Mouse (Mus musculus): ENCODE measurements around the gene Atxn1. TPM values are rescaled to one million over a fixed set of nuclear protein-coding genes. Genes with fewer than 3 reads are reported as not detected.

The Atxn1 gene
- polyA plus RNA-seq, 1 experiment from 2014 or later, result 1.6 TPM

DNA sequence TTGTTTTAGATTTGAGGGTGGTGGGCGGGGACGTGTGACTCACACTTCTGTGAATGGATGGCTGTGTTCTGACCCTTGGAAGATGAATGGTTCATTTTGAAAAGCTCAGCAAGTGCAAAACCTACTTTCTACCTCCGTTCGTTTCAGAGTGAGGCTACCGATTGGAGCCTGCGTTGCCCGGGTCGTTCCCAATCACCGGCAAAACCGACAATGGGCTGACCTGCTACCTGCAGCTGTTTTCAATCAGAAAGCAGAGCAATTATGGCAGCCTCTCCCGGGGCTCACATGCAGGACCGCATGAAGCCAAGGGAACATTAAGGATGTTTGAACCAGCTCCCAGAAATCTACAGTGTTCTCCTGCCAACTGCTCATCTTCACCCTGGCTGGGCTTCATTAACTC lies 382.5 kb downstream of the Atxn1 start:
- H3K36me3 ChIP-seq (replicated peaks), result no peaks in the 10 kb centered on the region
- no peak overlapping the region for H3K27ac ChIP-seq
- H3K4me3 ChIP-seq, result no peak overlapping the region
- no peak for DNase-seq (ENCODE audit: extremely low spot score, low spot score)
- no peaks in the 10 kb centered on the region for H3K9me3 ChIP-seq
- no peaks in the 10 kb centered on the region for H3K27me3 ChIP-seq (ENCODE audit: poor library complexity, severe bottlenecking)
- 77% methylated on average over 12 of the region's 12 CpGs for WGBS
- H3K4me1 ChIP-seq, result 0 out of 2 replicates have a peak, but pooled peaks cover 3% of the 10 kb centered on the region

DNA sequence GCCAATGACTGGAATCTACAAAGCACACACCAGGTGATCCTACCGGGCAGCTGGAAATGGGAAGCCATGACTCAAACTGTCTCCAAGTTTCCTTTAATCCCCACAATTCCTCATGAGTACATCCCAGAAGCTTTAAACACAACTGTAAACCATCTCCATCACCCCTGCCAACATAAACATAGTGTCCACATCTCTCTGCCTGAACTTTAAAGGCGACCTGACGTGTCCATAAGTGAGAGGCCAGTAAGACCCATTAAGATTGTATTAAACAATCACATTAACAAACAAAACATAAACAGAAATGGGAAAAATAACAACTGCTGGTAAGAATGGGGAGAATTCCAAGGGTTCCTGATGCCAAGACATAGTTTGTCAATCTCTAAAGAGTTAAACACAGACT lies 385.1 kb downstream of the Atxn1 start:
- Histone ChIP-seq H3K36me3 (replicated peaks) (no peaks in the 10 kb centered on the region), H3K4me1 (peaks cover 8% of the 10 kb centered on the region), H3K4me3 (no peak overlapping the region), H3K9me3 (no peaks in the 10 kb centered on the region), H3K27ac (no peak overlapping the region), H3K27me3 (ENCODE audit: poor library complexity, severe bottlenecking) (no peaks in the 10 kb centered on the region)
- WGBS, result 92% methylated on average over 3 of the region's 3 CpGs
- DNase-seq (ENCODE audit: extremely low spot score, low spot score), result no peak

DNA sequence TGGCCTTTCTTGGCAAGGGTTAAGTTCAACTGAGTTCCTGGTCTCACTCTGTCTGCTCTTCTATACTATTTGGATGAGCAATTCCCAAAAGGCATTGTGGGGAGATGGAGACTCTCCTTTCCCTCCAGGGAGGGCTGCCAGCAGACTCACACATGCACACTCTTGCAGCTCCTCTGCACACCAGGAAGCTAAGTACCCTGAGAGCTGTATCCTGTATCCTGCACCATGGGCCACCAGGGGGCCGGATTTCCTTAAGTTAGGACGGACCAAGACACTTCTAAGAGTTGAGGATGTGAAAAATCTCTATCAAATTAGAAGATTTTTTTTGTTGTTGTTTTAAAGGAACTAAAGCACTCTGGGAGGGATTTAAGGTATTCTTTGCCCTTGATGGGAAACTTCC lies 387.0 kb downstream of the Atxn1 start:
- DNase-seq (ENCODE audit: extremely low spot score, low spot score), result no peak
- Histone ChIP-seq H3K27me3 (ENCODE audit: poor library complexity, severe bottlenecking) (no peaks in the 10 kb centered on the region), H3K4me3 (no peak overlapping the region), H3K36me3 (replicated peaks) (no peaks in the 10 kb centered on the region), H3K4me1 (peaks cover 11% of the 10 kb centered on the region), H3K27ac (no peak overlapping the region), H3K9me3 (no peaks in the 10 kb centered on the region)
- 54% methylated on average over 2 of the region's 2 CpGs for WGBS

DNA sequence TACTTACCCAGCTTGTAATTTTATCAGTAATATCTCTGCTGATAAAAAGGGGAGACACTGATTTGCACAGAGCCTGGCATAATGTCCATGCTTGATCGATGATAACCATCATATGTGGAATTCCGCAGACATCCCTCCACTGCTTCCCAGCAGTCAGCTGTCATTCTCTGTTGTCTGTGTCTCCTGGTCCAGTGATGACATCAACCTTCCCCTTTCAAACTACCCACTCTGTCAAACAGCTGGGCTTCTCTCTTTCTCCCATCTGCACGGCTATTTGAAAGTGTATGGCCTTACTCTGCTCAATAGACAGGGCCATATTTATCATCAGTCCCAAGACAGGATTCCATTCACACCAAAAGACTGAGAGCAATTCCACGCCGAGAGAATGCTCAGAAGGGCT lies 387.4 kb downstream of the Atxn1 start:
- no peaks in the 10 kb centered on the region for H3K27me3 ChIP-seq (ENCODE audit: poor library complexity, severe bottlenecking)
- H3K9me3 ChIP-seq, result no peaks in the 10 kb centered on the region
- no peak for DNase-seq (ENCODE audit: extremely low spot score, low spot score)
- H3K27ac ChIP-seq, result no peak overlapping the region
- no peak overlapping the region for H3K4me3 ChIP-seq
- H3K36me3 ChIP-seq (replicated peaks), result no peaks in the 10 kb centered on the region
- 82% methylated on average over 5 of the region's 5 CpGs for WGBS
- H3K4me1 ChIP-seq, result peaks cover 9% of the 10 kb centered on the region

DNA sequence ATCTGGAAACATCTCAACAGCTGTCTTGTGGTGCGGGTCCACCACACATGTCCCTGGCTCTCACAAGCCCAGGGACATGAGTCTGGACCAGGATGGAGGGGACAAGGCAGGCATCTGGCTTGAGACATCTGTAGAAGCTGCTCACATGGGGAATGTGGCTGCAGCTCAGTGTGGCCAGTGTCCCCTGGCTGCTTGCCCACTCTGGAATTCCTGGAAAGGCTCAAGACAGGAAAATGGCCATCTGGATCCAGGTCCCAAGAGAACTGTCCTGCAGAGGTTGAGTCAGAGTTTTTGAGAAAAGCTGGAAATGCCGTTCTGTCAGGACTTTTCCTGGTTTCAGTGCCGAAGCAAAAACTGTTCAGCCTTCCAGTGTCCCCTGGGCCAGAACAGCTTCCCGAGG lies 388.6 kb downstream of the Atxn1 start:
- WGBS, result 92% methylated on average over 4 of the region's 4 CpGs
- H3K4me1 ChIP-seq, result peaks cover 12% of the 10 kb centered on the region
- no peak overlapping the region for H3K4me3 ChIP-seq
- no peak for DNase-seq (ENCODE audit: extremely low spot score, low spot score)
- H3K9me3 ChIP-seq, result no peaks in the 10 kb centered on the region
- H3K27ac ChIP-seq, result peak overlapping the region; percentile 35; the same call in 1 of the 2 replicates
- H3K36me3 ChIP-seq (replicated peaks), result no peaks in the 10 kb centered on the region
- no peaks in the 10 kb centered on the region for H3K27me3 ChIP-seq (ENCODE audit: poor library complexity, severe bottlenecking)

DNA sequence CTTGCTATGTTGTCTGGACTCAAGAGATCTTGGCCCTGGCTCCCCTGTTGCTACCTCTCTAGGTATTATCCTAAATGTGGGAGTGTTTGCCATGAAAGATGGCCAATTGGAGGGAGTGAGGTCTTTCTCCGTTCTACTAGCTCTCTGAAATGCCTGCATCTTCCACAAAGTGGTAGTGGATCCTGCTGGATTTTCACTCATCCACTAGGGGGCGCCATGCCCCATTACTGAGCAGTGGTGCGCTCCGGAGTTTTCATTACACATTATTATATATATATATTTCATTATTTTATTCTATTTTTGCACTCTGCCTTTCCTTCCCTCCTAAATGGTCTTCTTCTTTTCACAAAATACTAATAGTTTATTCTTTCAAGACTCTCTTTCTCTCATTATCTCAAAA lies 392.0 kb downstream of the Atxn1 start:
- Histone ChIP-seq H3K4me1 (peaks cover 12% of the 10 kb centered on the region), H3K9me3 (no peaks in the 10 kb centered on the region), H3K36me3 (replicated peaks) (no peaks in the 10 kb centered on the region), H3K4me3 (no peak overlapping the region), H3K27me3 (ENCODE audit: poor library complexity, severe bottlenecking) (no peaks in the 10 kb centered on the region), H3K27ac (no peak overlapping the region)
- 36% methylated on average over 4 of the region's 4 CpGs for WGBS
- DNase-seq (ENCODE audit: extremely low spot score, low spot score), result peak; percentile 36

DNA sequence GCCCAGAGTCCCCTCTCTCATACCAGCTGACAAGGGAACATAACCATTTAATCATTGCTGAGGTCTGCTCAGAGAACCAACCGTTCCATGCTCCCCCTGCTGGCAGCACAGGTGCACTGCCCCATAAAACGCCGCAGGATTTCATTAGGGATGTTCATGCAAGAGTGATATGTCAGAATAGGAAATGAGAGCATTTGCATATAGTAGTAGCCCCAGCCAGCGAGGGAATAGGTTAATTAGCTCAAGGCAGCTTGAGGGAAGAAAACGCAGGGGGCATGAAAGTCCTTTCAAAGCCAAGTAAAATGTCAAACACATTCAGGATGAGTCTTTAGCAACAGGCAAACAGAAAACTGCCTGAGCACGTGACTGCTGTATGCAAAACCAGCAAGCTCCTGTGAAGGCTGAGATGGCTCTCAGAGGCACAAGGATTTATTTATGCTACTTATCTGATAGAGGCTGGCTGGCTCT lies 393.0 kb downstream of the Atxn1 start:
- peak; percentile 84 for DNase-seq (ENCODE audit: extremely low spot score, low spot score)
- Histone ChIP-seq H3K9me3 (no peaks in the 10 kb centered on the region), H3K4me3 (no peak overlapping the region), H3K27ac (no peak overlapping the region), H3K4me1 (peaks cover 12% of the 10 kb centered on the region), H3K27me3 (ENCODE audit: poor library complexity, severe bottlenecking) (no peaks in the 10 kb centered on the region), H3K36me3 (replicated peaks) (peaks cover 4% of the 10 kb centered on the region; the same call in 1 of the 2 replicates)
- 6% methylated on average over 6 of the region's 6 CpGs for WGBS

DNA sequence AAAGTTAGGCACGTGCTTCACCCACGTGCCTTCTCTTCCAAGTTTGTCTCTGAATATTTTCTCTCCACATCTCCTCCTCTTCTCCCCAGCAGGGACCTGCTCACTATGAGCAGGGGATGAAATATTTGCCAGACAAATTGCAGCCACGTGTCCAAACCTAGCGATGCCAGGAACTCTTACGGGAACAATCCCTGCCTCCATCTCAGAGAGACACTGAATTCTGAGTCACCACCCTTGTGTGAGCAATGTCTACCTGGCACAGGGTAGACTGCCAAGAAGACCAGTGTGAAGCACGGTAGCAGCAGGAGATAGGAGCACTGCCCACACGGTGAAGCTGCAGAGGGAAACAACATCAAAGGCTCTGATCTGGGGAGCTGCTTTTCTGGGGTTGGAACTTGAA lies 394.9 kb downstream of the Atxn1 start:
- peaks cover 8% of the 10 kb centered on the region; the same call in 1 of the 2 replicates for H3K36me3 ChIP-seq (replicated peaks)
- H3K9me3 ChIP-seq, result no peaks in the 10 kb centered on the region
- no peak overlapping the region for H3K27ac ChIP-seq
- DNase-seq (ENCODE audit: extremely low spot score, low spot score), result no peak
- H3K4me3 ChIP-seq, result no peak overlapping the region
- WGBS, result 91% methylated on average over 7 of the region's 7 CpGs
- no peaks in the 10 kb centered on the region for H3K27me3 ChIP-seq (ENCODE audit: poor library complexity, severe bottlenecking)
- peaks cover 9% of the 10 kb centered on the region for H3K4me1 ChIP-seq

DNA sequence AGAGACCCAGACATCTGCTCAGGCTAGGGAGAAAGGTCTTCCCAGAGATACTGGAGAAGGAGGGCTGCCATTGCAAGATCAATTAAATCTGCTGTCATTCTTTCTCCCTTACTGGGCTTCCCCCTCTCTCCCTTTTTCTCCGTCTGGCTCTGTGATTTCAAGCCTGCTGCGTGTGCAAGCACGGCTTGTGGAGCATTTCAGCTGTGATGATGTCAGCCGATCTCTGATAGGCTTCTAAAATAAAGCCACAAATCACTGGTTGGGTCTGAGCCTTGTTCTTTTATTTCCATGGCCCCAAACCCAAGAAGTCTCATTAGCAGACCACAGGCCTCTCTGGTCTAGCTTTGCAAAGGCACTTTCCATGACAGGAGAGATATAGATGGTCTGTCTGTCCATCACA lies 399.9 kb downstream of the Atxn1 start:
- Histone ChIP-seq H3K27ac (no peak overlapping the region), H3K4me3 (no peak overlapping the region), H3K27me3 (ENCODE audit: poor library complexity, severe bottlenecking) (no peaks in the 10 kb centered on the region), H3K9me3 (no peaks in the 10 kb centered on the region), H3K36me3 (replicated peaks) (peaks cover 8% of the 10 kb centered on the region; the same call in 1 of the 2 replicates), H3K4me1 (0 out of 2 replicates have a peak, but pooled peaks cover 11% of the 10 kb centered on the region)
- WGBS, result 80% methylated on average over 4 of the region's 4 CpGs
- DNase-seq (ENCODE audit: extremely low spot score, low spot score), result no peak

DNA sequence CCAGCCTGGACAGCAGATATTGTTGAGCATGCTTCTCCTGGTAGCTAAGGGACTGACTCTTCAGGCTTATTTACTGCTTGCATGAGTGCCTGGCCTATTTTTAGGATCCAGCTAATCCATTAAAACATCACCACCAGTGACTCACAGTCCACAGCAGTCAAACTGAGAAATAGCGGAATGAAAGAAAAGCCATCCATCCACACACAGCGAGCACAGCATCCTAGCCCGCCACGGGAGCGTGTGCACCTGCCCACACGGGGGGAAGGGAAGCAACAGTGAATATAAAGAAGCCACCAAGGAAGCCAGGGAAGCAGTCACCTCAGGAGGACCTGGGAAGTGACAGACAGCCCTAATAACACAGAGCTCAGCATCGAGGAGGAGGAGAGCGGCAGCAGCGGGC lies 402.8 kb downstream of the Atxn1 start:
- Histone ChIP-seq H3K27ac (no peak overlapping the region), H3K27me3 (ENCODE audit: poor library complexity, severe bottlenecking) (no peaks in the 10 kb centered on the region), H3K4me1 (peaks cover 22% of the 10 kb centered on the region), H3K36me3 (replicated peaks) (peaks cover 6% of the 10 kb centered on the region; the same call in 1 of the 2 replicates), H3K4me3 (no peak overlapping the region), H3K9me3 (no peaks in the 10 kb centered on the region)
- WGBS, result 91% methylated on average over 9 of the region's 9 CpGs
- no peak for DNase-seq (ENCODE audit: extremely low spot score, low spot score)

DNA sequence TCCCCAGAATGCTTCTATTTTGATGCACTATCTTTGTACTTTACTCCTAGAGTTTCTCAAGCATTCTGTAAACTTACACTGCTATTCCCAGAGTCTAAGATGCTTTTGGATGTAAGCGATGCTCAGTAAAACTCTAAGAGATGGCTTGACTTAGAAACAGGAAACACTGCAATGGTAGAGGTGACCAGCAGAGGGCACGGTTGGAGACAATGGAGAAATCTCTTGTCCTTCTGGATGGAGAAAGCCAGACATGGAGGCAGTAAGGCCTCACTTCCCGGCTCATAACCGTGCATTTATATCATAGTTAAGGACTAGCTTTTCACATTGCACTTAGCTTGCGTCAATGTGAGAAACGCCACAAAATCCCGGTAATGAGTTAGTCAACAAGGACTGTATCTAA lies 404.3 kb downstream of the Atxn1 start:
- no peak overlapping the region for H3K4me3 ChIP-seq
- no peaks in the 10 kb centered on the region for H3K9me3 ChIP-seq
- no peak for DNase-seq (ENCODE audit: extremely low spot score, low spot score)
- no peak overlapping the region for H3K27ac ChIP-seq
- no peaks in the 10 kb centered on the region for H3K36me3 ChIP-seq (replicated peaks)
- H3K27me3 ChIP-seq (ENCODE audit: poor library complexity, severe bottlenecking), result no peaks in the 10 kb centered on the region
- 75% methylated on average over 7 of the region's 7 CpGs for WGBS
- H3K4me1 ChIP-seq, result peaks cover 22% of the 10 kb centered on the region

DNA sequence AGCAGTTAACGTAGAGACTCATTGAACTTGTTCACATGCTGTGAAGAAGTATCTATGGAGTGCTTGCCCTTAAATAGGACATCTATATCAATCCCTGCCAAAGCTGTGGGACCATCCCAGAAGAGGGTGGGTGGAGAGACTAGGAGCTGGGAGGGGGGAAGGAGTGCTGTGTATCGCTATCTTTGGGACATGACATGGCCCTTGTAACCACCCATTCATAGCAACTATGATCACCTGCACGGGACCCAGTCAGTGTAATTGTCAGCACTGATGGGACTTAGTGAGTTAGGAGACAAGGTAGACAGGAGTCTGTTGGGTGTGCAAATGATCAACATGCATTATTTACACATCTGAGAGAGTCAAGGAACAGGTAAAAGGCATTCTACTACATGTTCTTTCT lies 405.6 kb downstream of the Atxn1 start:
- H3K27me3 ChIP-seq (ENCODE audit: poor library complexity, severe bottlenecking), result no peaks in the 10 kb centered on the region
- H3K9me3 ChIP-seq, result no peaks in the 10 kb centered on the region
- H3K4me3 ChIP-seq, result no peak overlapping the region
- no peaks in the 10 kb centered on the region for H3K36me3 ChIP-seq (replicated peaks)
- H3K4me1 ChIP-seq, result peaks cover 22% of the 10 kb centered on the region
- no peak overlapping the region for H3K27ac ChIP-seq
- 92% methylated on average over 3 of the region's 3 CpGs for WGBS
- no peak for DNase-seq (ENCODE audit: extremely low spot score, low spot score)

DNA sequence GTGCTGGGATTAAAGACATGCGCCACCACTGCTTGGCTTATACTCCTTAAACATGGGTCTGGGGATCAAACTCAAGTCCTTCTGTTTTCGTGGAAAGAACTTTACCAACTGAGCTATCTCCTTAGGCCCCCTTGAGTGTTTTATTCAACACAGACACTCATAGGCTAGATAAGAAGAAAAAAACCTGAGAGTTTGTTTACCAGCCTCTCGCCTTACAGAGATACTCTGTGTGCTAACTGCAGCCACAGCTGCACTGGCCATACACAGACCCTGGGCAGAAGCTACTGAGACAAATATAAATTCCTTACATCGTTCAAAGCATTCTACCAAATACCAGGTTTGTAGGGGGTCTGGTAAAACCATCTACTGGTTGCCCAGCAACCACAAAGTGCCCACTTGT lies 406.4 kb downstream of the Atxn1 start:
- WGBS, result 79% methylated on average over 4 of the region's 4 CpGs
- Histone ChIP-seq H3K4me1 (peaks cover 27% of the 10 kb centered on the region), H3K9me3 (no peaks in the 10 kb centered on the region), H3K27me3 (ENCODE audit: poor library complexity, severe bottlenecking) (no peaks in the 10 kb centered on the region), H3K4me3 (no peak overlapping the region), H3K36me3 (replicated peaks) (no peaks in the 10 kb centered on the region), H3K27ac (no peak overlapping the region)
- no peak for DNase-seq (ENCODE audit: extremely low spot score, low spot score)

DNA sequence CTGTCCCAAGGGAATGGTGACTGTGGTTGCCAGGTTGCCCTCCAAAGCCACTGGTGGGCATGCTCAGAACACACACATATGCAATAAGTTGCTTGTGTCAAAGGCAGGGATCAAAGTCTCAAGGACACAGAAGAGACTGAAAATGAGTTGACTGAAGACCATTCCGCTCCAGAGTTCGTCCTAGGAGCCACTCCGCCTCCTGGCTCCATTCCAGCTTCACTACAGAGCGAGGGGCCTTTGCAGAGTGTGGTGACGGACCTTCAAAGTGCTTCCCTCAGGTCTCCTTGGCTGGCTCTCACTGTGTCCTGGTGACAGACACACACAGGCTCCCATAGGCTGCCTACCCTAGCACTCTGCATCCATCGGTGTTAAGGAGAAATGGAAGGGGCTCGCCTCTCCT lies 411.1 kb downstream of the Atxn1 start:
- 84% methylated on average over 7 of the region's 7 CpGs for WGBS

More for the DNA sequence above, 411.1 kb downstream of the Atxn1 start:
- DNase-seq (ENCODE audit: extremely low spot score, low spot score), result no peak
- Histone ChIP-seq H3K4me1 (peaks cover 22% of the 10 kb centered on the region), H3K9me3 (no peaks in the 10 kb centered on the region), H3K27ac (no peak overlapping the region), H3K27me3 (ENCODE audit: poor library complexity, severe bottlenecking) (no peaks in the 10 kb centered on the region), H3K36me3 (replicated peaks) (no peaks in the 10 kb centered on the region), H3K4me3 (no peak overlapping the region)

Measured in forebrain, embryonic 10.5 days (tissue).